Mouse (Mus musculus) stomach, embryonic 15.5 days (tissue): ENCODE measurements at regions not wholly inside any gene's neighbourhood (a gene's known extent, or its start where the extent isn't known, plus 50 kb on each side); places are given as distances from the start of the nearest gene placed in this dataset.
A peak's percentile ranks its signal among the peaks of the same experiment; 100 is the strongest.

Source experiments
- ATAC-seq: fragments of 200-750 bp; cut with Nextera tagmentation; 2 replicates; pipeline ENCODE4 v1.8.0; 2017; ENCODE audit warnings: low read depth, moderate number of reproducible peaks, moderate TSS enrichment; ENCODE audit not compliant: insufficient read depth, low FRiP score
- H3K27ac ChIP-seq: fragments of 300-500 bp; sonication (generic); 2 replicates; pipeline ENCODE4 v1.5.1; 2015; ENCODE audit warnings: mild to moderate bottlenecking, inconsistent platforms
- H3K27me3 ChIP-seq: fragments of 300-500 bp; sonication (generic); replicated peaks from 2 replicates; pipeline ENCODE4 v1.6.1; 2015; ENCODE audit warnings: inconsistent platforms
- H3K36me3 ChIP-seq: fragments of 300-500 bp; sonication (generic); 2 replicates; pipeline ENCODE4 v1.6.1; 2015; ENCODE audit warnings: inconsistent platforms
- H3K4me1 ChIP-seq: fragments of 300-500 bp; sonication (generic); 2 replicates; pipeline ENCODE4 v1.6.1; 2015; ENCODE audit warnings: inconsistent platforms
- H3K4me2 ChIP-seq: fragments of 300-500 bp; sonication (generic); 2 replicates; pipeline ENCODE4 v1.6.1; 2015; ENCODE audit warnings: mild to moderate bottlenecking, inconsistent platforms
- H3K4me3 ChIP-seq: fragments of 300-500 bp; sonication (generic); replicated peaks from 2 replicates; pipeline ENCODE4 v1.5.1; 2015; ENCODE audit warnings: inconsistent platforms
- H3K9ac ChIP-seq: fragments of 300-500 bp; sonication (generic); 2 replicates; pipeline ENCODE4 v1.6.1; 2015; ENCODE audit warnings: inconsistent platforms
- H3K9me3 ChIP-seq: fragments of 300-500 bp; sonication (generic); 2 replicates; pipeline ENCODE4 v1.6.1; 2016; ENCODE audit warnings: inconsistent platforms
- WGBS: fragments of 180-500 bp; shearing (Covaris S2); methylation state at CpG from one replicate; pipeline ENCODE4 v1.1.7; 2015; 5-methylcytosine and 5-hydroxymethylcytosine counted together

- 74% methylated on average over 4 of the region's 4 CpGs for WGBS
- Histone ChIP-seq H3K9me3 (no peaks in the 10 kb centered on the region), H3K36me3 (no peaks in the 10 kb centered on the region), H3K4me1 (no peaks in the 10 kb centered on the region), H3K27me3 (0 out of 2 replicates have a peak, but pooled peaks cover 3% of the 10 kb centered on the region), H3K4me3 (no peak overlapping the region), H3K4me2 (no peak overlapping the region), H3K27ac (no peak overlapping the region), H3K9ac (no peak overlapping the region)
- no peak for ATAC-seq
Measured at GRCm38 (mm10) chr15:36945309-36945708, 62.3 kb downstream of the Zfp706 start.

DNA sequence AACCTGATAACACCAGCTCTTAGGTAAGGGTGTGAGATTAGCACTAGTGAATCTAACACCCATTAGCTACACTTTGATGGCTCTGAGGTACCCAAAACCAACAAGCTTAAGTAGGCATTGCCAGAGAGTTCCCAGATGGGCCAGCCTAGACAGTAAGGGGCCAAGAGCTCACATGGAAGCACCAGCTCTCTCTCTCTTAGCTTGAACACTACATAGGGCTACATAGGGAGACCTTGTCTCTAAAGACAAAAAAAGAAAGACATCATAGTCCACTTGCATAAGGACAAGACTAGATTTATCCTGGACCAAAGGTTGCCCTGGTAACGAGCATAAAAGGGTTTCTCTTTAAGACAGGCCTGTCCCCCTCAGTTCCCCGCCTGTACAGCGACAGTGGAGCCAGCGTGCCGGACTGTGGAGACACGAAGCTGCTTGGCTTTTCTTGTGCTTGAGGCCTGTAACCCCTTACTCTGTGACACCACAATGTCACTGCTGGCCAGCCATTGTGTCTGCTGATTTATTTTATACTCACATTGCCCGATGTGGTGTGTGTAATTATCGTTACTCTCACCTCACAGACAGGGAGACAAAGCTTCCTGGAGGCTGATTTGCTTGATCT is 62.9 kb downstream of the Zfp706 start:
- Histone ChIP-seq H3K4me2 (no peak overlapping the region), H3K36me3 (no peaks in the 10 kb centered on the region), H3K4me3 (no peak overlapping the region), H3K9me3 (no peaks in the 10 kb centered on the region), H3K27me3 (0 out of 2 replicates have a peak, but pooled peaks cover 3% of the 10 kb centered on the region), H3K4me1 (no peaks in the 10 kb centered on the region), H3K27ac (no peak overlapping the region), H3K9ac (no peak overlapping the region)
- WGBS = 83% methylated on average over 8 of the region's 8 CpGs
- ATAC-seq = no peak

DNA sequence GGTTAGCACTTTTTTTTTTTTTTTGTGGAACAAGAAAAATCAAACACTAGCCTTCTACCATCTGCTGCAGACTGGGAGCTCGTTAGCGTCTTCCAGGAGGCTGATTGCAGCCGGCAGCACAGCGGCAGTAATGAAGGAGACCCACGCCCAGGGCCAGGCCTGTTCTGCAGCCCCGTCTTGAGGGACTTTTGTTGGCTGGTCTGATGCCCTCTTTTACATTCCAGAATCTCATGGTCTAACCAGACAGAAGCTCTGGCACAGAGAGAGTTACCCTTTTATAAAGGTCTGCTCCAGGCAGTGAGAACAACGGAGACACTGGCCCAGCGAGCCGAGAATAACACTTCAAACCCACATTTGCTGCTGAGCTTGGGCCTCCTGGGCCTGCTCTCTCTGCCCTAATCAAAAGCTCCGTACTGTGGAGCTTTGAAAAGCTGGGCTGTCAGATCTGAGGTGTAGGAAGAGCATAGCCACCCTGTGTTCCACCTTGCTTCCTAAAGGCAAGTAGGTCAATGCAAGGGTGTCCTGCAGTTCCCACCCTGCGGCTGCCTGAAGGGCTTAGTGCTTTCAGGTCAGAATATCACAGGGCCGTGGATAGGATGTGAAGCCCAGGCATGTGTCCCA is 64.0 kb downstream of the Zfp706 start:
- no peak overlapping the region for H3K27ac ChIP-seq
- H3K36me3 ChIP-seq = no peaks in the 10 kb centered on the region
- H3K27me3 ChIP-seq = 0 out of 2 replicates have a peak, but pooled peaks cover 3% of the 10 kb centered on the region
- H3K4me3 ChIP-seq = no peak overlapping the region
- H3K4me1 ChIP-seq = no peaks in the 10 kb centered on the region
- H3K9me3 ChIP-seq = no peaks in the 10 kb centered on the region
- WGBS = 56% methylated on average over 12 of the region's 12 CpGs
- H3K9ac ChIP-seq = no peak overlapping the region
- no peak overlapping the region for H3K4me2 ChIP-seq
- ATAC-seq = no peak

GRCm38 (mm10) chr15:36942261-36942660 is 65.3 kb downstream of the Zfp706 start:
- H3K4me3 ChIP-seq = no peak overlapping the region
- no peak overlapping the region for H3K27ac ChIP-seq
- no peaks in the 10 kb centered on the region for H3K9me3 ChIP-seq
- peaks cover 9% of the 10 kb centered on the region for H3K4me1 ChIP-seq
- 0 out of 2 replicates have a peak, but pooled peaks cover 3% of the 10 kb centered on the region for H3K27me3 ChIP-seq
- H3K4me2 ChIP-seq = no peak overlapping the region
- H3K36me3 ChIP-seq = no peaks in the 10 kb centered on the region
- H3K9ac ChIP-seq = no peak overlapping the region
- WGBS = 73% methylated on average over 4 of the region's 4 CpGs
- ATAC-seq = no peak

- WGBS = 85% methylated on average over 5 of the region's 5 CpGs
- H3K4me1 ChIP-seq = peaks cover 9% of the 10 kb centered on the region
- H3K36me3 ChIP-seq = no peaks in the 10 kb centered on the region
- H3K4me3 ChIP-seq = no peak overlapping the region
- H3K9me3 ChIP-seq = no peaks in the 10 kb centered on the region
- ATAC-seq = no peak
- no peak overlapping the region for H3K9ac ChIP-seq
- no peak overlapping the region for H3K27ac ChIP-seq
- H3K27me3 ChIP-seq = 0 out of 2 replicates have a peak, but pooled peaks cover 3% of the 10 kb centered on the region
- H3K4me2 ChIP-seq = no peak overlapping the region
Measured at GRCm38 (mm10) chr15:36941741-36942140, 65.8 kb downstream of the Zfp706 start.

GRCm38 (mm10) chr15:36939608-36940007 is 68.0 kb downstream of the Zfp706 start:
- H3K36me3 ChIP-seq = no peaks in the 10 kb centered on the region
- H3K4me2 ChIP-seq = no peak overlapping the region
- no peaks in the 10 kb centered on the region for H3K27me3 ChIP-seq
- H3K9ac ChIP-seq = no peak overlapping the region
- no peak overlapping the region for H3K4me3 ChIP-seq
- H3K27ac ChIP-seq = no peak overlapping the region
- no peaks in the 10 kb centered on the region for H3K9me3 ChIP-seq
- ATAC-seq = no peak
- 78% methylated on average over 9 of the region's 9 CpGs for WGBS
- H3K4me1 ChIP-seq = peaks cover 9% of the 10 kb centered on the region

- no peak for ATAC-seq
- Histone ChIP-seq H3K4me1 (peaks cover 9% of the 10 kb centered on the region), H3K9ac (0 out of 2 replicates have a peak overlapping the region, but pooled peaks have one; percentile 48), H3K9me3 (no peaks in the 10 kb centered on the region), H3K27me3 (no peaks in the 10 kb centered on the region), H3K4me2 (peak overlapping the region; percentile 73), H3K36me3 (no peaks in the 10 kb centered on the region), H3K27ac (peak overlapping the region; percentile 83; the same call in 1 of the 2 replicates), H3K4me3 (peak overlapping the region; percentile 53)
- 25% methylated on average over 9 of the region's 9 CpGs for WGBS
Measured at GRCm38 (mm10) chr15:36939153-36939552, 68.4 kb downstream of the Zfp706 start.

DNA sequence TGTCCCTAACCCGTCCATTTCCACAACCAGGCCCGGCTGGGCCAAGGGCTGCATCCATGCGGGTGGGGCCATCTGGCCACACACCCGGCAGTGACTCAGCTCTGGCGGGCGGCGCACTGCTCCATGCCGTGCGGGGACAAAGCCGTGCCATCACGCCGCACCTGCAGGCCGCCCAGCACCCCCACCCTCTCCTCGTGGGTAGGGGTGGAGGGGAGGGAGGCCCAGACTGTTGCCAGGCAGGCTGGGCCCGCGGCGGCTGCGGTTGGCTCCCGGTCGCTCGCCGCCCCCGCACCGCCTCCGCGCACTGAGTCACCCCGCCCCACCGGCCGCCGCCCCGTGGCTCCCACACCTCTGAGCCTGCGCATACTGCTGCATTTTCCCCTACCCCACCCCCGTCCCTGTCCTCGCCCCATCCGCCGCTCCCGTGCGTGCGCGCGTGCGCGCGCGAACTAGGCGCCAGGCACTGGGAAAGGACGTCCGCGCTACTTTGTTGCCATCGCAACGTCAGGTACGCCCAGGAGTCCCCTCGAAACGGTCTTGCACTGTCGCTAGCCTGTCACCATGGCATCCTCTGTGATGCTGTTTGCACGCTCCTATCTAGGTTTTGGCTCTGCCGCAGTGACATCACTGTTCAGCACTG is 68.9 kb downstream of the Zfp706 start:
- H3K27ac ChIP-seq = peak overlapping the region; percentile 83
- peaks cover 9% of the 10 kb centered on the region for H3K4me1 ChIP-seq
- peak overlapping the region; percentile 48 for H3K9ac ChIP-seq
- H3K4me2 ChIP-seq = peak overlapping the region; percentile 73
- H3K27me3 ChIP-seq = no peaks in the 10 kb centered on the region
- peak overlapping the region; percentile 53 for H3K4me3 ChIP-seq
- ATAC-seq = peak; percentile 93
- H3K9me3 ChIP-seq = no peaks in the 10 kb centered on the region
- WGBS = 1% methylated on average over 47 of the region's 57 CpGs
- H3K36me3 ChIP-seq = no peaks in the 10 kb centered on the region

GRCm38 (mm10) chr15:36937757-36938498 is 69.6 kb downstream of the Zfp706 start:
- Histone ChIP-seq H3K4me1 (peaks cover 9% of the 10 kb centered on the region), H3K9ac (peak overlapping the region; percentile 48), H3K27me3 (no peaks in the 10 kb centered on the region), H3K36me3 (no peaks in the 10 kb centered on the region), H3K4me3 (peak overlapping the region; percentile 53), H3K9me3 (no peaks in the 10 kb centered on the region), H3K4me2 (peak overlapping the region; percentile 73), H3K27ac (peak overlapping the region; percentile 83)
- ATAC-seq = no peak
- WGBS = 25% methylated on average over 13 of the region's 13 CpGs

DNA sequence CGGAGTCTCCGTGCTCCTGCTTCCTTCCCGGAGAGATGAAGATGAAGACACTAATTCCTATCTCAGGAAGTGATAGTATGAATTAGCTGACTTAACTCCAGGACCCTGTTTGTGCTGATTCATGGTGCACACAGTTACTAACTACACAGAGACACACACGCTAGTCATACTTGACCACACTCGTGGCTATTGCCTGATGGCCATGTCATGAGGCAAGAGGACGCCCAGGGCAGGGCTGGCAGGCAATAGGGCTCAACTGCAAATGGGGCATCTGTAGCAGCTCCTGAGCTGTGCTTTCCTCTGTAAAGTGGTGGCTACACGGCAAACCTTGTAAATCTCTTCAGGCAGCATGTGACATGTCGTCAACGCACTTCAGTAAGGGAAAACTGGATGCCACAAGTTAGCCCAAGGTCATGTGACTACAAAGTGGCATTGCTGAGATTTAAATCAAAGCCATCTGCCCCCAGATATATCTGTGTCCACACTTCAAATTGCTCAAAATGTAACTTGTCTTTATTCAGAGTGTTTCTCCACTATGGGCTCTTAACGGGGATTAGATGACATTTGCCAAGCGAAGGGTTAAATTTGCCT is 70.4 kb downstream of the Zfp706 start:
- no peak overlapping the region for H3K4me3 ChIP-seq
- no peaks in the 10 kb centered on the region for H3K36me3 ChIP-seq
- no peaks in the 10 kb centered on the region for H3K27me3 ChIP-seq
- 86% methylated on average over 11 of the region's 11 CpGs for WGBS
- no peaks in the 10 kb centered on the region for H3K9me3 ChIP-seq
- peaks cover 9% of the 10 kb centered on the region for H3K4me1 ChIP-seq
- H3K27ac ChIP-seq = no peak overlapping the region
- no peak overlapping the region for H3K9ac ChIP-seq
- H3K4me2 ChIP-seq = no peak overlapping the region
- no peak for ATAC-seq

GRCm38 (mm10) chr15:36934801-36935200 is 72.8 kb downstream of the Zfp706 start:
- WGBS = 46% methylated on average over 2 of the region's 3 CpGs
- H3K4me2 ChIP-seq = no peak overlapping the region
- H3K9ac ChIP-seq = no peak overlapping the region
- H3K4me1 ChIP-seq = peaks cover 9% of the 10 kb centered on the region
- H3K36me3 ChIP-seq = no peaks in the 10 kb centered on the region
- no peak overlapping the region for H3K4me3 ChIP-seq
- H3K27ac ChIP-seq = no peak overlapping the region
- no peaks in the 10 kb centered on the region for H3K9me3 ChIP-seq
- no peaks in the 10 kb centered on the region for H3K27me3 ChIP-seq
- ATAC-seq = no peak
